Mouse (Mus musculus) mammary gland, adult 2 months (tissue): ENCODE data around the gene Nos1. TPM values are rescaled to one million over a fixed set of nuclear protein-coding genes. Genes with fewer than 3 reads are reported as not detected.

Source experiments
- polyA plus RNA-seq: library from polyadenylated mRNA; depleted of rRNA; stranded (reverse); fragments of >200 nt; gene quantifications from 2 replicates; pipeline ENCODE4 v1.2.3, GENCODE M21; 2012; ENCODE audit warnings: low replicate concordance; rRNA removed

Gene Nos1
- 3.1 and 8.4 TPM in 2 replicates for polyA plus RNA-seq

GRCm38 (mm10) chr5:117780681-117781080 is at the start of gene Nos1:
Nos1 (plus strand) TSS chr5:117781032.

GRCm38 (mm10) chr5:117976657-117977500 is 196.0 kb downstream of the Nos1 start, which contains the start of gene Fbxo21:
Fbxo21 (plus strand) TSS chr5:117976730.

Other genes with a start within 250 kb of the Nos1 start
- 47.4 and 57.7 TPM in 2 replicates for gene Fbxo21, start 195.7 kb downstream of the Nos1 start, polyA plus RNA-seq
- 7.0 and 25.6 TPM in 2 replicates for gene Tesc, start 246.7 kb downstream of the Nos1 start, polyA plus RNA-seq